8 mouse cellular contexts compared by ENCODE assay signal in the genomic region with DNA sequence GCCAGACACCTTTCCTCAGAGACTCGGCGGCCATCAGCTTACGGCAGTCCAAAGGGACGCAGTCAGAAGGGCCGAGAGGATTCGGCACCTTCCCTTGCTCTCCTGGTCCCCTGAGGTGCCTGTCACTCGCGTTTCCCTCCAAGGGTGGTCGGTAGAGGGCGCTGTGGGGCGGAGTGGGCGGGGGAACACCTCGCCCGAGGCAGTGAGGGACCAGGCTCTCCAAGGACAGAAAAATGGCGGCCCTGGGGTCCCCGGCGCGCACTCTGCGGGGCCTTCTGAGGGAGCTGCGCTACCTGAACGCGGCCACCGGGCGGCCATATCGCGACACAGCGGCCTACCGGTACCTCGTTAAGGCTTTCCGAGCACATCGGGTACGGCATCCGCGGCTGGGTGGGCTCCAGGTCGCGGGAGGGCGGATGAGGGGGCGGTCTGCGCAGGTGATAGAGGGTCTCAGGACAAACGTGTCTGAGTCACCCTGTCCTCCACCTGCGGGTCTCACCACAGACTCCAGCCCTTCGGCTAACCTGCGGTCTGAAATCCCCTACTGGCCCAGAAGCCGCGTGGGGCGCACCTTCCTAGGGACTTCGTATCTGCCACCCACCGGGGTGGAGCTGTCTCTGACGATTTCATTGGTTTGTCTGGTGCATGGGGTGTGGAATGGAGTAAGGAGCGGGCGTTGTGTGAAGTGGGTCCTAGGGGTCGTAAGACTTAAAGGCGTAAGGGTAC. TPM values are rescaled to one million over a fixed set of nuclear protein-coding genes. Genes with fewer than 3 reads are reported as not detected.
DNase-seq lines count a peak whose midpoint lies in the region; ATAC-seq lines count a peak whose summit lies in the region.

No protein-coding gene starts in this region.

- peaks cover 42% of the 10 kb centered on the region for H3K4me1 ChIP-seq in megakaryocyte, embryonic 14.5 days

- H3K27me3 ChIP-seq in megakaryocyte, embryonic 14.5 days (replicated peaks) = no peaks in the 10 kb centered on the region

- H3K36me3 ChIP-seq in megakaryocyte, embryonic 14.5 days (replicated peaks; ENCODE audit: low read length) = peaks cover 8% of the 10 kb centered on the region

- peak; percentile 56 for ATAC-seq in inflammation-experienced regulatory T-cells, adult 6 months

- peak; percentile 97 to 100 for DNase-seq in adrenal gland, adult (ENCODE audit: inconsistent age in 2 of 2, low spot score in 1 of 2)
- DNase-seq in embryo, embryonic 10 days (ENCODE audit: low spot score) = peak; percentile 96
- DNase-seq in gastrocnemius, postnatal 10 days = peak; percentile 100
- DNase-seq in left cerebral cortex, adult 9 months (ENCODE audit: low spot score in 2 of 2) = peak; percentile 77 to 96
- peak; percentile 90 to 99 for DNase-seq in right cerebral cortex, adult 2 months (ENCODE audit: low spot score in 2 of 2)
- peak; percentile 97 for DNase-seq in urinary bladder, postnatal 10 days (ENCODE audit: low spot score)

- H3K9me3 ChIP-seq in megakaryocyte, embryonic 14.5 days = no peaks in the 10 kb centered on the region

- peak overlapping the region; percentile 100 for H3K4me3 ChIP-seq in megakaryocyte, embryonic 14.5 days (replicated peaks)

RNA-seq across cellular contexts. Expression of gene Fmc1, which starts 1.5 kb away (rescaled TPM):
- 100 to 1,000 TPM; 104 to 112 TPM for total RNA-seq in gastrocnemius, postnatal 10 days (2021)
- 10 to 100 TPM; 56.4 to 72.0 (median 58.3) TPM for polyA plus RNA-seq in inflammation-experienced regulatory T-cells, adult 6 months (2017; shearing (Covaris generic))
- polyA plus RNA-seq in megakaryocyte, embryonic 14.5 days (2012; ENCODE audit: insufficient read depth, low replicate concordance) = 153 and 240 TPM in 2 replicates

RNA-seq across cellular contexts. Expression of gene Luc7l2, which starts 16.3 kb away (rescaled TPM):
- total RNA-seq in gastrocnemius, postnatal 10 days (2021) = 100 to 1,000 TPM; 113 to 137 TPM
- polyA plus RNA-seq in inflammation-experienced regulatory T-cells, adult 6 months (2017; shearing (Covaris generic)) = 100 to 1,000 TPM in 2 of 3 experiments, 10 to 100 TPM in 1; 77.5 to 211 (median 151) TPM
- polyA plus RNA-seq in megakaryocyte, embryonic 14.5 days (2012; ENCODE audit: insufficient read depth, low replicate concordance) = 22.7 and 54.4 TPM in 2 replicates

Comparison
In these comparisons a context has a peak if more than half of its experiments do, and no peak if none do; other contexts are left out.
1. Peak in every context shown above with its lines: DNase-seq, ATAC-seq and H3K4me3 ChIP-seq.